Mouse (Mus musculus): ENCODE data around the gene Met.

Gene Met

GRCm38 (mm10) chr6:17491502-17491901 is 27.9 kb downstream of the Met start:
- DNase-seq (ENCODE audit: low read depth, low spot score) = no peak

GRCm38 (mm10) chr6:17492062-17492461 is 28.5 kb downstream of the Met start:
- DNase-seq (ENCODE audit: low read depth, low spot score) = no peak

GRCm38 (mm10) chr6:17495413-17495812 is 31.8 kb downstream of the Met start:
- no peak for DNase-seq (ENCODE audit: low read depth, low spot score)

GRCm38 (mm10) chr6:17497366-17497765 is 33.8 kb downstream of the Met start:
- no peak for DNase-seq (ENCODE audit: low read depth, low spot score)

- no peak for DNase-seq (ENCODE audit: low read depth, low spot score)
Observed at GRCm38 (mm10) chr6:17498801-17499200, 35.2 kb downstream of the Met start.

- DNase-seq (ENCODE audit: low read depth, low spot score) = no peak
Observed at GRCm38 (mm10) chr6:17501440-17501839, 37.8 kb downstream of the Met start.

- DNase-seq (ENCODE audit: low read depth, low spot score) = no peak
Observed at GRCm38 (mm10) chr6:17502311-17502710, 38.7 kb downstream of the Met start.

GRCm38 (mm10) chr6:17503724-17504123 is 40.1 kb downstream of the Met start:
- DNase-seq (ENCODE audit: low read depth, low spot score) = no peak

- DNase-seq (ENCODE audit: low read depth, low spot score) = no peak
Observed at GRCm38 (mm10) chr6:17505530-17505929, 41.9 kb downstream of the Met start.

- no peak for DNase-seq (ENCODE audit: low read depth, low spot score)
Observed at GRCm38 (mm10) chr6:17506831-17507230, 43.2 kb downstream of the Met start.

- no peak for DNase-seq (ENCODE audit: low read depth, low spot score)
Observed at GRCm38 (mm10) chr6:17508184-17508583, 44.6 kb downstream of the Met start.

- no peak for DNase-seq (ENCODE audit: low read depth, low spot score)
Observed at GRCm38 (mm10) chr6:17508604-17509372, 45.2 kb downstream of the Met start.

- no peak for DNase-seq (ENCODE audit: low read depth, low spot score)
Observed at GRCm38 (mm10) chr6:17513381-17513780, 49.8 kb downstream of the Met start.

- DNase-seq (ENCODE audit: low read depth, low spot score) = no peak
Observed at GRCm38 (mm10) chr6:17515775-17516460, 52.3 kb downstream of the Met start.

- DNase-seq (ENCODE audit: low read depth, low spot score) = no peak
Observed at GRCm38 (mm10) chr6:17521901-17522717, 58.5 kb downstream of the Met start.

GRCm38 (mm10) chr6:17522917-17523316 is 59.3 kb downstream of the Met start:
- no peak for DNase-seq (ENCODE audit: low read depth, low spot score)

- DNase-seq (ENCODE audit: low read depth, low spot score) = no peak
Observed at GRCm38 (mm10) chr6:17529490-17530269, 66.1 kb downstream of the Met start.

- no peak for DNase-seq (ENCODE audit: low read depth, low spot score)
Observed at GRCm38 (mm10) chr6:17541615-17542014, 78.0 kb downstream of the Met start.

- DNase-seq (ENCODE audit: low read depth, low spot score) = no peak
Observed at GRCm38 (mm10) chr6:17542383-17542782, 78.8 kb downstream of the Met start.

- no peak for DNase-seq (ENCODE audit: low read depth, low spot score)
Observed at GRCm38 (mm10) chr6:17545480-17545879, 81.9 kb downstream of the Met start.

- DNase-seq (ENCODE audit: low read depth, low spot score) = no peak
Observed at GRCm38 (mm10) chr6:17546341-17546740, 82.7 kb downstream of the Met start.

- no peak for DNase-seq (ENCODE audit: low read depth, low spot score)
Observed at GRCm38 (mm10) chr6:17546825-17547224, 83.2 kb downstream of the Met start.

All from brain, adult 2 months (tissue).